Mouse (Mus musculus) adrenal gland (tissue): ENCODE results near the gene Hspd1.
"Not testable (repeated sequence)": the region's sequence is repeated elsewhere in the genome, so short reads cannot be mapped to it uniquely, and the experiment has no call there.

Source experiments
- intact Hi-C: fragments of 180-260 bp; cut with DNase I; formaldehyde crosslinking; loops from one replicate; pipeline ENCODE4 v1.15.1; 2025
- long read RNA-seq, 2 experiments: library from polyadenylated mRNA; unstranded; transcript quantifications; one replicate each; pipeline ENCODE4 v2.0.0; 2020; ENCODE audit warnings: borderline replicate concordance in 1 of 2; ENCODE audit not compliant: insufficient replicate concordance in 1 of 2

Hspd1 gene
- long read RNA-seq, experiment 1, transcript Hspd1-201 (12 exons, 2,423 nt) = major isoform, 832 of 1,480 reads
- long read RNA-seq, experiment 1, partial matches to known transcripts = 586 of 1,480 reads
- long read RNA-seq, experiment 1, other reads (novel, unspliced or antisense) = 61 of 1,480 reads
- long read RNA-seq, experiment 2, transcript Hspd1-201 (12 exons, 2,423 nt) = major isoform, 608 of 1,704 reads
- long read RNA-seq, experiment 2, partial matches to known transcripts = 1,052 of 1,704 reads
- long read RNA-seq, experiment 2, other reads (novel, unspliced or antisense) = 44 of 1,704 reads

- intact Hi-C loops = loop anchor here (2.0 to 5.0 kb wide), 2 partner anchors 45 to 74 kb away; no protein-coding TSS in a partner anchor
These were observed at the start of gene Hspd1, which contains the start of gene Hspe1 for GRCm38 (mm10) chr1:55087932-55088610. TSS of gene Hspd1 (minus strand) at chr1:55088243. TSS of gene Hspe1 (plus strand) at chr1:55088132.

GRCm38 (mm10) chr1:55135846-55136245, 47.8 kb upstream of the Hspd1 start:
- intact Hi-C loops = no loop called here

DNA sequence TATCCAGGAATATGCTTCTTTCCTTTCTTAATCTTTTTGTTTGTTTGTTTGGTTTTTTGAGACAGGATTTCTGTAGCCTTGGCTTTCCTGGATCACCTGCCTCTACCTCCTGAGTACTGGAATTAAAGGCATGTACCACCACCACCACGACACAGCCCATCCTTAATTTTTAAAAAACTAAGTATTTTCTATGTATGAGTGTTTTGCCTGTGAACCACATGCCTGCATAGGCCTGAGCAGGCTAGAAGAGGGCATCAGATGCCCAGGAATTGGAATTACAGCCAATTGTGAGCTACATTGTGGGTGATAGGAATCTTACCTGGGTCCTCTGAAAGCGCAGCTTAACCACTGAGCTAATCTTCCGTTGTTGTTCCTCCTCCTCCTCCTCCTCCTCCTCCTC, 46.3 kb upstream of the Hspd1 start:
- intact Hi-C loops = no loop called here

GRCm38 (mm10) chr1:55133173-55133572, 45.1 kb upstream of the Hspd1 start:
- intact Hi-C loops = loop anchor here (2.0 kb wide), 1 partner anchor 46 kb away; no protein-coding TSS in a partner anchor

GRCm38 (mm10) chr1:55132308-55132707, 44.3 kb upstream of the Hspd1 start:
- intact Hi-C loops = loop anchor here (2.0 kb wide), 1 partner anchor 46 kb away; no protein-coding TSS in a partner anchor

DNA sequence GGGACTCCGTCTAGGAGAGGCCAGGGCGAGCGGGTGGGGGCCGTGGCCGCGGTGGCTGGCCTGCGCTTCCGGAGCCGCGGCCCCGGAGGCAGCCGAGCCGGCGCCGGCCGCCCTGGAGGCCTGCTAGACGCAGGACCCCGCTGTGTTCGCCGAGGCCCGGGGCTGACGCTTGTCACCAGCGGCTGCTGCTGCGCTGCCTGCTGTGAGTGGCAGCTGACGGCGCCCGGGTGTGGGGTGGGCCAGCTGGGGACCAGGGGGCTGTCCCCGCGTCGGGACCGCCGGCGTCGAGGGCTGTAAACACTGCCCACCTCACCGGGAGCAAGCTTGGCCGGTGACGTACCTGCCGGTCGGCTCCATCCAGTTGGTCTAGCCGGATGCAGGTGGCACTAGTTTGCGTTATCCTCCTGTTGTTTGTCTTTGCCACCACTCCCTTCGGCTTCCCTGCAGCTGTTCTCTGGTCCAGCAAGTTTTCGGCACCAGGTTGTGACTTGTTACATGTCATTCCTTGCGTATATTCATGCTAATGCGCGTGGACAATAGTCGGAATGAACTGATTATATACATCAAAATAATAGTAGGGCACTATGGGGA, 43.5 kb upstream of the Hspd1 start:
- intact Hi-C loops = loop anchor here (2.0 kb wide), 1 partner anchor 45 kb away; no protein-coding TSS in a partner anchor

GRCm38 (mm10) chr1:55130943-55131401, 42.9 kb upstream of the Hspd1 start, which contains the start of gene Mob4:
TSS of gene Mob4 (plus strand) at chr1:55131231.
- intact Hi-C loops = no loop called here

DNA sequence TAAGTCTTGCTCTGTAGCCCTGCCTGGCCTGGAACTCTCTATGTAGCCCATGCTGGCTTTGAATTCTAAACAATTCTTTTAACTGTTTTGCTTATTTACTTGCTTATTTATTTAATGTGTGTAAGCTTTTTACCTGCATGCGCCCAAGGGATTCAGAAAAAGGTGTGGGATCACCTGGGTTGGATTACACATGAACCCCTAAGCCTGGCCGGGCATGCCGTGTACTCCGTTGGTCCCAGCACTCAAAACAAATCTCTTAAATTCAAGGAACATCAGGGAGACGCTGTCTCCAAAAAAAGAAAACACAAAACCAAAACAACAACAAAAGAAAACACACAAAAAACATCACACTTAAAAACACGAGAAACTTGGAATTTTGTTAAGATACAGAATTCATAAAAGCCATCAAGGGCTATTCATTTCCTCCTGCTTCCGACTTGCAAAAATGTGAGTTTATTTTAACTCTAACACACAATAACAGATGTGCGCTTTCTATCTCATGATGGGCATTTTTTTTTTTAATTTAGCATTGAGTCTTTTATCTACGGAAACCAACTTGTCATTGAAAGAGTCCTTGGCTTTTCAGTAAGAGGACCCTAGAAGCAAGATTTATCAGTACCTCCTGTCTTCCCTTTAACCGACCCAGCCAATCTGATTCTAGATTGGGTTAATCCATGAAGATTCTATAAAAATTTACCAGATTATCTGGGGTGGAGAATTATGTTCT, 42.3 kb upstream of the Hspd1 start:
- intact Hi-C loops = no loop called here

DNA sequence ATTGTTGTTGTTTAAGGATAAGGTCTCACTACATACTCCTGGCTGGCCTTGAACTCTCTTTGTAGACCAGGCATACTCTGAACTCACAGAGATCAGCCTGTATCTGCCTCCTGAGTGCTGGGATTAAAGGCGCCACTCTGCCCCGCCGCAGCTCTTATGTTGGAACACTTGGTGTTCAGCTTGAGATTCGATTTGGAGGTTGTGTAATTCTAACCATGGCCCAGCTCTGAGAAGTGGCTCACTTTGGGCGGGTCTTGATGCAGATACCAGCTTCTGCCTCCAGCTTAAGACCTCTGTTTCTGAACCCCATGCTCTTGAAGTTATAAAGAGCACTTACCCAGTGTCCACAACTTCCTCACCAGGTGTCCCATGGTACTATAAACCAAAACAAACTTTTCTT, 41.7 kb upstream of the Hspd1 start:
- intact Hi-C loops = no loop called here

DNA sequence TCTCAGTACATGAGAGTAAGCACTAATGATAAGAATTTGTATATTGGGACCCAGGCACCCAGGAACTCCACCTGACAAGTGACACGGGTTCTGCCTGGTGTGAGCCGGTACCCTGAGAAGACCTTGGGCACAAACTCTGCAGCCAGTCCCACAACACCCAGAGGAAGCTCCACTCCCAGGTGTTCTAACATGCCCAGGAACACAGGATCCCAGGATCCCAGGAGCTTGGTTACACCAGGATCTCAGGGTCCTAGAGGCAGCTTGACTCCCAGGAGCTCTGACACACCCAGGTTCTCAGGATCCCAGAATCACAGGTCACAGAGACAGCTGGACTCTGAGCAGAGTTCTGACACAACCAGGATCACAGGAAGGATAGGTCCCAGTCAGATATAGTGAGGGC, 36.1 kb upstream of the Hspd1 start:
- intact Hi-C loops = not testable (repeated sequence)

- intact Hi-C loops = no loop called here
These were observed 35.5 kb upstream of the Hspd1 start for GRCm38 (mm10) chr1:55123561-55123960.

GRCm38 (mm10) chr1:55123046-55123445, 35.0 kb upstream of the Hspd1 start:
- intact Hi-C loops = no loop called here

DNA sequence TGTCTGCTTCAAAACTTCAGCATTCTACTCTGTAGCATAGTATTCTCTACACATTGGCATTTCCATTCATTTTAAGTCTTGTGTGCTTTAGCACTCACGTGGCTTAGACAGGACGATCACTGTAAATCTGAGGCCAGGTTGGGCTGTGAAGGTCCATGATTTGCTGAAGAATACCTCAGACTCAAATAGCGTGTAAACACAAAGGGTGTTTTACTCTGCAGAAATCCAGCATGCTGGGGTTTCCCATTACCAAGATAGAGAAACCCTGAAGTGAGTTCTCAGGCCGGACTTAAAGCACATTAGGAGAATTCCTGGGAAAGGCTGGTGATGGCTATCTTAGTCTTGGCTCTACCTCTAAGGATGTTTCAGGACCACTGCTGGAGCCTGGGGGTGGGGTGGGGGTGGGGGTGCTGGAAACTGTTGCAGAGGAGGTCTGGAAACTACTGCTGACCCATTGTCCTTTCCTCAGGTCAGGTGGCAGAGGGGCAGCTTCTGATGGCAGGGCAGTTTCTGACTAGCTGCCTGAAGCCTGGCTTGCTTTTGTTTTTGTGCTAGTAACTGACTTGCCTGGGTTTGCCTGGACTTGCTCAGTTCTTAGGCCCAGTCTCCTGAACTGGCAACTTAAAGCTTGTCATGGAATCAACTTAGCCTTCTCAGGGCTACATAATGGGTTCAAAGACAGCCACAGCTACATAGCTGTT, 21.2 kb upstream of the Hspd1 start:
- intact Hi-C loops = no loop called here

GRCm38 (mm10) chr1:55108473-55108872, 20.4 kb upstream of the Hspd1 start:
- intact Hi-C loops = no loop called here

- intact Hi-C loops = no loop called here
These were observed 19.6 kb upstream of the Hspd1 start for GRCm38 (mm10) chr1:55107644-55108043.

- intact Hi-C loops = no loop called here
These were observed 19.0 kb upstream of the Hspd1 start for GRCm38 (mm10) chr1:55106919-55107585.

GRCm38 (mm10) chr1:55092469-55092868, 4.4 kb upstream of the Hspd1 start:
- intact Hi-C loops = no loop called here

GRCm38 (mm10) chr1:55092056-55092455, 4.0 kb upstream of the Hspd1 start:
- intact Hi-C loops = no loop called here

GRCm38 (mm10) chr1:55089498-55090064, 1.5 kb upstream of the Hspd1 start:
- intact Hi-C loops = loop anchor here (5.0 kb wide), 1 partner anchor 73 kb away; no protein-coding TSS in a partner anchor
